Mouse (Mus musculus): Measurements from ENCODE around the gene Klhl36. TPM values are rescaled to one million over a fixed set of nuclear protein-coding genes. Genes with fewer than 3 reads are reported as not detected.

The Klhl36 gene
- polyA plus RNA-seq, 1 experiment: 3.0 TPM

DNA sequence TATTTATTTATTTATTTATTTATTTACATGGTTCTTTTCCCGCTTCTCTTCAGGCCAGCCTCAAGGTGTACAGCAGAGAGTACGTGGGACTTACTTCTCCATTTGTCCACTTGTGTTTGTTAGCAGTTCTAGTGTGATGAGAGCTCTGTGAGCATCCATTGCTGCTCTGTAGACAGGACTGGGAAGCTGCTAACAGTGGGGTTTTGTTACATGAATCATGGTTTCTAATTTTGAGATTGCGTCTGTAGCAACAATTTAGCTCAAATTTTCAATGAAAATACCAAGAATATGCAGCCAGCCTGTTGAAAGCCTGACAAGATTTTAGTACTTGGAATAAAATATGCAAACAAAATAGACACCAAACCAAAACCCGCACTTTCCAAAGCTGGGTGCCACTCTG is 63.4 kb downstream of the Klhl36 start:
- H3K27ac ChIP-seq (ENCODE audit: insufficient read depth, low read length): no peak overlapping the region
- no peaks in the 10 kb centered on the region for H3K27me3 ChIP-seq (ENCODE audit: control insufficient read depth, insufficient read depth, low read length, poor library complexity, severe bottlenecking)
- no peaks in the 10 kb centered on the region for H3K9me3 ChIP-seq (replicated peaks; ENCODE audit: control insufficient read depth, insufficient read depth, low read length, poor library complexity, severe bottlenecking)
- no peak overlapping the region for H3K9ac ChIP-seq (ENCODE audit: low read depth, poor library complexity, severe bottlenecking)
- no peak for TF ChIP-seq EP300 (IDR thresholded peaks at IDR 0.05; ENCODE audit: insufficient read depth, low read depth, low read length)
- no peak for TF ChIP-seq CTCF (IDR thresholded peaks at IDR 0.05; ENCODE audit: low read depth, low read length)
- no peak for TF ChIP-seq POLR2A (IDR thresholded peaks at IDR 0.05; ENCODE audit: insufficient read depth, low read length)
- H3K4me1 ChIP-seq (ENCODE audit: control insufficient read depth, insufficient read depth, low read length): peaks cover 13% of the 10 kb centered on the region
- H3K36me3 ChIP-seq (ENCODE audit: control insufficient read depth, insufficient read depth, low read length, poor library complexity, severe bottlenecking): peaks cover 13% of the 10 kb centered on the region; the same call in 1 of the 2 replicates
- H3K4me3 ChIP-seq (ENCODE audit: low read depth, low read length): no peak overlapping the region

- H3K4me3 ChIP-seq (ENCODE audit: low read depth, low read length): no peak overlapping the region
- H3K9ac ChIP-seq (ENCODE audit: low read depth, poor library complexity, severe bottlenecking): no peak overlapping the region
- TF ChIP-seq EP300 (IDR thresholded peaks at IDR 0.05; ENCODE audit: insufficient read depth, low read depth, low read length) (no peak), CTCF (IDR thresholded peaks at IDR 0.05; ENCODE audit: low read depth, low read length) (no peak), POLR2A (IDR thresholded peaks at IDR 0.05; ENCODE audit: insufficient read depth, low read length) (no peak)
- peaks cover 13% of the 10 kb centered on the region for H3K36me3 ChIP-seq (ENCODE audit: control insufficient read depth, insufficient read depth, low read length, poor library complexity, severe bottlenecking)
- no peak overlapping the region for H3K27ac ChIP-seq (ENCODE audit: insufficient read depth, low read length)
- H3K27me3 ChIP-seq (ENCODE audit: control insufficient read depth, insufficient read depth, low read length, poor library complexity, severe bottlenecking): no peaks in the 10 kb centered on the region
- peaks cover 15% of the 10 kb centered on the region for H3K4me1 ChIP-seq (ENCODE audit: control insufficient read depth, insufficient read depth, low read length)
- no peaks in the 10 kb centered on the region for H3K9me3 ChIP-seq (replicated peaks; ENCODE audit: control insufficient read depth, insufficient read depth, low read length, poor library complexity, severe bottlenecking)
Measured at GRCm38 (mm10) chr8:119926474-119926873, 64.4 kb downstream of the Klhl36 start.

Other genes starting within 250 kb of the Klhl36 start
- gene Adad2, start 249.5 kb upstream of the Klhl36 start, polyA plus RNA-seq (2011; ENCODE audit: insufficient read depth, insufficient read length, low read depth, missing spikeins): 1.7 and 2.0 TPM in 2 replicates
- not detected in 2 replicates for gene Kcng4, start 226.6 kb upstream of the Klhl36 start, polyA plus RNA-seq (2011; ENCODE audit: insufficient read depth, insufficient read length, low read depth, missing spikeins)
- not detected in 2 replicates for gene Wfdc1, start 195.9 kb upstream of the Klhl36 start, polyA plus RNA-seq (2011; ENCODE audit: insufficient read depth, insufficient read length, low read depth, missing spikeins)
- gene Atp2c2, start 162.3 kb upstream of the Klhl36 start, polyA plus RNA-seq (2011; ENCODE audit: insufficient read depth, insufficient read length, low read depth, missing spikeins): 2.8 and 3.4 TPM in 2 replicates
- 12.7 and 15.5 TPM in 2 replicates for gene Tldc1, start 83.8 kb upstream of the Klhl36 start, polyA plus RNA-seq (2011; ENCODE audit: insufficient read depth, insufficient read length, low read depth, missing spikeins)
- 106 and 111 TPM in 2 replicates for gene Cotl1, start 21.7 kb upstream of the Klhl36 start, polyA plus RNA-seq (2011; ENCODE audit: insufficient read depth, insufficient read length, low read depth, missing spikeins)
- gene Usp10, start 48.1 kb downstream of the Klhl36 start, polyA plus RNA-seq (2011; ENCODE audit: insufficient read depth, insufficient read length, low read depth, missing spikeins): 322 and 385 TPM in 2 replicates
- 28.1 and 32.5 TPM in 2 replicates for gene Gm20388, start 48.6 kb downstream of the Klhl36 start, polyA plus RNA-seq (2011; ENCODE audit: insufficient read depth, insufficient read length, low read depth, missing spikeins)
- gene Crispld2, start 130.2 kb downstream of the Klhl36 start, polyA plus RNA-seq (2011; ENCODE audit: insufficient read depth, insufficient read length, low read depth, missing spikeins): 0.84 and 1.3 TPM in 2 replicates
- gene Zdhhc7, start 239.2 kb downstream of the Klhl36 start, polyA plus RNA-seq (2011; ENCODE audit: insufficient read depth, insufficient read length, low read depth, missing spikeins): 15.7 and 17.1 TPM in 2 replicates